Mouse (Mus musculus) megakaryocyte, adult 5-6 weeks (primary cell): ENCODE results near the gene Slc41a2. TPM values are rescaled to one million over a fixed set of nuclear protein-coding genes. Genes with fewer than 3 reads are reported as not detected.
"Not testable (repeated sequence)": the region's sequence is repeated elsewhere in the genome, so short reads cannot be mapped to it uniquely, and the experiment has no call there.

Experiments
- ATAC-seq: 2 replicates; pipeline ENCODE4 v1.8.0; 2016; ENCODE audit warnings: mild to moderate bottlenecking, inconsistent platforms; ENCODE audit not compliant: poor library complexity, severe bottlenecking
- total RNA-seq, 2 experiments: library from RNA; stranded (forward) in 1 of 2; stranded (reverse) in 1 of 2; fragments of 153-499, 151-499 nt in 1 of 2; fragments of 221-1000, 200-1000 nt in 1 of 2; gene quantifications; 2 replicates each; pipeline versions ENCODE4 v1.2.3 to v1.2.4; 2015 to 2017

Gene Slc41a2
- 0.52 and 0.76 TPM in 2 replicates for total RNA-seq (2015)
- 0.73 and 1.0 TPM in 2 replicates for total RNA-seq (2017)

DNA sequence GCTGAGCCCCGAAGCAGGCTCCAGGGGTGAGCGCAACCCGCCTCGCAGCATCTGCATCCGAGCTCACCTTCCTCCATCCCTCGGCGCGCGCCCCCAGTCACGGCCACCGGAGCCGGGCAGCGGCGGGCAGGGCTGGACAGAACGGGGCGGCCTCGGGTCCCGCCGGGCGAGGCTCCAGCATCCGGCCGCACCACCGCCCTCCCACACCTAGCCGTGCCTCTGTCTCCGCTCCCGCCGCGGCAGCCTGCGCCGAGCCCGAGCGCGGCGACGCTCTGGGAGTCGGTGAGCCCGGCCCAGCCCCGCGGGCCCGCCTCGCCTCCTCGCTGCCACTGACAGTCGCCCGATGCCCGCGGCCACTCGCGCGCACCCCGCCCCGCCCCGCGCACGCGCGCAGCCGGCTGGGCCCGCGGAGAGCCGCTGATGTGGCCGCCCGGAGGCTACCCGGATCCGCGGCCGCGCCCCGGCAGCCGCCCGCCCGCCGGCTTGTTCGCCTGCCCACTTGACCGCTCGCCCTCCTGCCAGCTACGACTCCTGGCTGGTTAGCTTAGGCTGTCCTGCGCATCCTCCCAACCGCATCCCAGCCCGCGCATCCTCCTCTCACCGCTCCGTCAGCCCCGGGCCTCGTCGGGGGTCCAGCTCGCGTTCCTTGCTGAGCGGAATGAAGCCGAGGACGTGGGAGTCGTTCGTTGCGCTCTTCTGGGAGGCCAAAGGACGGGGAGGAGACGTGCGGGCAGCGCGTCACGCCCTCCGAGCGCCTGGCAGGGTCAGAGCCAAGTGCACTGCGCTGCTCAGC is at the start of gene Slc41a2:
Gene Slc41a2, minus strand, starts transcription at position 724 of the 793 bp plus-strand sequence.
- peak; percentile 83 for ATAC-seq

DNA sequence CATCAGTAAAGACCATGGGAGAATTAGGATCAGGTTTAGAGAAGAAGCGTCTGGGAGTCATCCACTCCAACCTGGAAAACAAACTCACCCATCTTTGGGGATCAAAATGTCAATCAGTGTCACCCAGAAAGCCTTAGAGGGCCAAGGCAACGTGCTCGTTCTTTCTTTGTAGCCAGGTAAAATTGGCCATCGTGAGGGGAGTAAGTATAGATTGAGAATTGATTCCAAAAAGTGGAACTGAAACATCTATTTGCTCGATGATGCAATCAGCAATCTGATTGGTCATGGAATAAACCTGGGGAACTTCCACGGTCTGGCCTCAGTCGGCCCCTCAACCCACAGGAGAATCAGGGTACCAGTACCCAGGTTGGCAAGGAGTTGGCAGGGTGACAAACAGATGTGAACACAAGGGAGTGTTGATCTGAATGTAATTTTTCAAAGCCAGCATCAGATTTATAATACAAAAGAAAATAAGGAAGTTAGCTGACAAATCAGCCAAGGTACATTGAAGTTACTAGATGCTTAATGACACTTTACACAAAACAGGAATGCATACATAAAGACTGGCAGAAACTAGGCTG is 47.7 kb upstream of the Slc41a2 start:
- ATAC-seq, result no peak

DNA sequence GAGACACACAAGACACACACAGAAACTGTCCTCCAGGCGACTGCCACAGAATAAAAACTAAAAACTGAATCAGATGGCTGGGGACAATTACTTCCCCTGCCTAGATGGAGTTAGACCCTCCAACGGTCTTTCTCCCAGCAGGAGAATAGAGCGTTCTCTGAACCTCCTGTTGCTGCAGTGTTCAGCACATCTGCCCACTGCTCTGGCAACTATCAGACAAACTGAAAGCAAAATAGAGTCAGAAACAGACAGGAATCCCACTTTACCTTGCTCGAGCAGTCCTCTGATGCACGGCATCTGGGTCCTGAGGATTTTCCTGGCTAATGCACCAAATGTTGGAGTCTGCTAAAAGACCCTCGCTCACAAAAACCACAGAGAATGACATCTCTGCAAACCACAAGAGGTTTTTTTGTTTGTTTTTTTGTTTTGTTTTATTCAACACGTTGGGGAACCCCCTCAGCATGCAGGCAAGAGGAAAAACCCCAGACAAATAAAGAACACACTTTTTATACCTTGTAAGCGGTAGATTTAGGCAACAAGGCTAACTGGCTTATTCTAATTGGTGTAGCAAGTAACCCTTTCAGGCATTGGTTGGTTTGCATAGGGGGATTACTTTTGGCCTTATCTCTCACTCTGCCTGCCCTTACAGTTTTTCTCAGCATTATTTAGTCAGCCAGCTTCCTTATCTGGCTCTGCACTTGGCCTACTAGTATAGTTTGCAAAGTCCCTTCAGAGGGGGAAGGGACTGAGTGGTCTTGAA is 47.0 kb upstream of the Slc41a2 start:
- no peak for ATAC-seq

DNA sequence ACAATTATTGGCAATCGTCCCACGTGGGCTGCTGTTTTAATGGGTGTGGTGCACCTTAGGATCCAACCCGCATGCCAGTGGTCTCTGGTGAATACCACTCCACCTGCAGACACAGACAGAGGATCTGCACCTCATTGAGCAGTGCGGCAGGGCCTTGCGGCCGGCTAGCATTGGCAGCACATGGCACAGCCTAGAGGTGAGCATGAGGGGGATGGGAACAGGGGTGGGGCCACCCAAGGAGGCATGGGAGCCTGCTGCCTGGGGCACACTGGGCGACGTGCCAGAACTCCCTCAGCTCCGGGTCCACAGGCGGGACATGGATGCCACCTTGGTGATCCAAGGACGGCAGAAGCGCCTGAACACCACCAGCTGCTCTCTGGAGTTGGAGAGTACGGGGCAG is 46.2 kb upstream of the Slc41a2 start:
- ATAC-seq, result no peak

DNA sequence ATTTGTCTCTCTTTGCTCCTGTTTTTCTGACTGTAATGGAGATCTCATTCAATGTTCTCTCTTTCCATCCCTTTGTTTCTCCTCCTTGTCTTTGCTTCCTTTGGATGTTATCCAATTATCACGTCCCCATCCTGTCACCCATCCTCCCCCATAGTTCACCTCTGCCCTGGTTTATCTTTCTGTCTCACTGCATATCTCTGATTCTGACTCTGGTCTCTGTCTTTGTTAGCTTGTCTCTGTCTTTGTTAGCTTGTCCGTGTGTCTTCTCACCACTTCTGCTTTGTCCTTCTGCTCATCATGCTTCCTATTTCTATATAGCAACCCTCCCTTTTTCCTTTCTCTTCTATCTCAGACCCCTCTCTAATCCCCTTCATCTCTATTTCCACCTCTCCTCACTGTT is 45.3 kb upstream of the Slc41a2 start:
- ATAC-seq, result no peak

DNA sequence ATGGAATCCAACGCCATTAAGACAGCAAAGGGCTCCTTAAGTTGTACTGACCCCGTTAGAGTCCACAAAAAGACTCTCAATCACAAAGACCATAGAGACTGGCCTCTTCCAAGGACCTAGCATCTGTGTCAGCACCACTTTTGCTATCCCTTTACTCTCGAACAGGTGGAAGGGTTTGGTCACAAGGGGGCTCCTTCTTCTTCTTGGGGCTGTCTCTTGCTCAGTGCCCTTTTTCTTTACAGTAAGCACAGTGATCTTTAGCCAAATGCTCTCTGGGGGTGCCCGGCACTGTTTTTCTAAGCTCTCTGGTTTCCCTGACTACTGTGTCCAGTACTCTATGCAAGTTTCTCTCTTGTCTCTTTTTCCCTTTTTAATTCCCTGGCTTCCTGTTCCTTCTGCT is 44.8 kb upstream of the Slc41a2 start:
- ATAC-seq, result no peak

DNA sequence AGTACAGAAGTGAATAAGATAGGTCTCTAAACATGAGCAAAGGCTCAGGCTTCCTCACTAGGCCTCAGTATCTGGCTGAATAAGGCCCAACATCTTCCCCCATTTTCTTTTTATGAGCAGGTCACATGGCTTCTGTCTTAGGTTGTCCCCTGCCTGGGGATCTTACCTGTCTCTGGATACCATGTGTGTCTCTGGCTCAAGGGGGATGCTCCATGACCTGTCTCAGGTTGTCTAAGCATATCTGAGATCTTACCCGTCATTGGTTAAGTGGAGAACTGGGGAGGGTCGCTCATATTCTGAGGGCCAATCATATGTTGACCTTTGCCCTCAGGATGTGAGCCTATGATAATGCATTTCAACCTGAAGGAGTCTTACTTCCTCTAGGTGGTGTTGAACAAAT is 42.8 kb upstream of the Slc41a2 start:
- no peak for ATAC-seq

DNA sequence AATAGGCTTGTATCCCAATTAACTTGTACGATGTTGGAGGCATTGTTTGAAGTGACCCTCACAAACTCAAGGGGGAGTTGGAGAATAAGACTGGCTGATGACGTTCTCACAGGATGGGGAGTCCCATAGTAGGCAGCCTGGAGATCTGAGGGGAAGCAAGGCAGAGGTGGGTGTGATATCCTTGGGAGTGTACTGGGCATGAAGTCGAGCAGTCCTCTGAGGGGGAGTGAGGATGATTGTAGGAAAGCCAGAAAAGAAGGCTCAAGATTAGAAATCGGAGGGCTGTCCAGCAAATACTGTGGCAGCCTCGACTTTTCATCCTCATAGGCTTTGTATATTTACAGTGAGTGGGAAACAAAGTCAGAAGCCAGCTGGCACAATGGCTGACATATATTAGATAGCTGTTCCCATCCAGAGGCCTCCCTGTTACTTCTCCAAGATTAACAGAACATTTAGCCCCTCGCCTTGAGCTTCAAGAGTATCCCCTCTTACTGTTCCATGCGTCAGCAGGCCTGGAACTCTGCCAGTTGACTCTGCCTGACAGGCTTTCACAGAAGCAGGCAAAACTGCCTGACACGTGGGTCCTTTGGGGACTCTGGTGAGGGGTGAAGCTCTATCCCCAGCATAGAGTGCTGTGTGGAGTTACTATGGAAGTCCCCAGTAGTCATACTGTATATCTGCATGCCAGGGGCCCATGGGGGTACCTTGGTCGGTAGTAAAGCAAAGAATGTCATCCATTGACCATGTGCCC is 40.6 kb upstream of the Slc41a2 start:
- ATAC-seq, result no peak

DNA sequence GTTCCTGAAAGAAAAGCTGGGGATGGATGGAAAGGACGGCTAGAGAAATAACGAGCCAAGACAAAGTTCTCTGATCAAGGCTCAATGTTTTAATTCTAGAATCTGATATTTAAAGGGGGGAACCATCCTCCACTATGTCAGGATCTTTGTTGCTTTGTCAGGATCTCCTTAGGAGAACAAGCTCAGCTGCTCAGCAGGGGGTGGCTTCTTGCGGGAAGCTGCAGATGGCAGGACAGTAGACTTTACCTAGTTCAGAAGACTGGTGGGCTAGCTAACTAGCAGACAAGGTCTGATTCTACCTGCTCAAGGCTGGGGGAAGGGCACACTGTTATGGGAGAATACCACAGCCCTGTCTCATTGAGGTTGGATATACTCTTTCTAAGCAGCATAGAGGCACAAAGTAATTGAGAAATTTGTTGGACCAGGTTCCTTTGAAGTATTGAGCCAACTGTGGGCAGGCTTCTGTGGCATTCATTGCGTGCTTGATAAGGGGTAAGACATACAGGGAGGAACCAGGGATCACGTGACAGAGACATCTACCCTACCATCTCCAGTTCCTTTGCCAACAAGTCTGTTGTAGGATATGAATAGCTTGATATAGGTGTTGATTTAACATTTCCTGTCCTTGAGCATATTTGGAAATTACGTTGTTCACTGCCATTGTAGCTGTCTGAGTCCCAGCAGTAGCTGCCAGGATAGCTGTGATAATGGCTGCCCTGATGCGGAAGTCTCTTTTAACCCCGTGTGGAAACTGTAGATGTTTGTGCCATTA is 39.4 kb upstream of the Slc41a2 start:
- ATAC-seq, result peak; percentile 51

DNA sequence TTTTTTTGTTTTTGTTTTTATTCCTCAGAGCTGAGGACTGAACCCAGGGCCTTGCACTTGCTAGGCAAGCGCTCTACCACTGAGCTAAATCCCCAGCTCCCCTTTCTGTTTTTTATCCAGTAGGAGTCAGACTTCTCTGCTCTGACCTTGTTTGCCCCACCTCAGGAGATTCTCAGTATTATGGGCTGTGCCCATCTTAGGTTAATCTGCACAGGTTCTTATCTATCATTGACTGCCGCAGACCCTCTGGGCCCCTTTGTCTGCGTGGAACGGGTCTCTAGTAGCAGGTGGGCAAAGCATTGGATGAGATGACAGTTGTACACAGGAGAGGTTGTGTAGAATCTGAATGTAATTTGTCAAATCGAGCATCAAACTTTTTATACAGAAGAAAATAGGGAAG is 37.8 kb upstream of the Slc41a2 start:
- not testable (repeated sequence) for ATAC-seq

DNA sequence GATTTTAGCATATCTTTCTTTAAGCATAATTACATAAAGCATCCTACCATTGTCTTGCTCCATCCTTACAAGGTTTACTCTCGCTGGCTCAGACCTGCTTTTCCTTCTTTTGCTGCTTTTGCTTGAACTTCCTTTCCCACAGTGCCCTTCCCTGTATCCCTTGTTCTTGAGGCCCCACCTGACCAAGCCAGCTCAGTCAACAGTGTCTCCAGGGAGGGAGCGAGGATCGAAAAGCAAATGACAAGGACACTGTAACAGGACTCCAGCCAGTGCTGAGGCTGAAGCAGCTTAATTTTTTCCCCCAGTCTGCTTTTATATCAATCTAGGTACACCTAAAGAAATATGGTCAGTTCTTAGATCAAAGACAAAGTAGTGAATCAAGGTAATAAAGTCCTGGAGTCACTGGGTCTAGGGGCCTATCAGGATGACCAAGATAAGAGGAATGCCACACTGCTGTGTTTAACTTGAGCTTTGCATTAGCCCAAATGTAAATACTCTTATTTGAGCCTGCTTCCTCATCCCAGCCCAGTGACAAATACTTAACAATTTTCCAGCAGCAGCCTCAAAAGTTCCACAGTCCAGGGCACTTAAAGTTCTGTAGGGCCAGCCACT is 36.5 kb upstream of the Slc41a2 start:
- no peak for ATAC-seq

DNA sequence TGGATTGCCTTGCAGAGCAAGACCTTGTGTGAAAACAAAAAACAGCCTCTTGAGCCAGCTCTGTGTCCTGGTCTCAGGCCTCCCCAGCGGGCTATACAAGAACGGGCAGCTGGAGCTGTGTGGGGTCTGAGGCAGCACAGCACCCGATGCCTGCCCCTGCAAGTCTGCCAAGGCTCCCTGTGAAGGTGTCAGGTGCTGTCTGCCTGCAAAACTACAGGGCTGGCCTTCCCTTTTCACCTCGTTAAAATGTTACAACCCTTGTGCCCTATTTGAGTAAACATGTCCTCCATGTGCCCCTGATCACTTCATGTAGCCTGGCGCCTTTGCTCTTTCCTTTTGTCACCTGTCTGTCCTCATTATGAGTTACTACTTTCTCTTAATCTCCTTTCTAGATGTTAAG is 31.2 kb upstream of the Slc41a2 start:
- ATAC-seq, result no peak

DNA sequence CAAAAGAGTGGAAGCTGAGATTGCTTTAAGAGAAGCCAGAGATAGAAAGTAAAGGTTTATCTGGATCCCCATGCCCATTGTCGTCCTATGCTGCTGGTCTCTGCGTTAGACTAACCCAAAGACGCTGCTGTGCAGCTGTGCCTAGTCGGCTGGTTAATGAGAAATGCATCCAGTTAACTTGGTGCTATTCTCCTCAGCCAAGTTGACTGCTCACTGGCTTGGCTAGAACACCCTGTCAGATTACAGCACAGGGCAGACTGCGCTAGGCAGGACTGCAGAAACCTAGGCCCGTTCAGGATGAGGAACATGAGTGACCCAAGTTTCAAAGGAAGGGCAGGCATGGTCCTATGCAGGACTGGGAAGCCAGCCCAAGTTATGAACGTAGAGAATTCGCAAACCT is 25.8 kb upstream of the Slc41a2 start:
- no peak for ATAC-seq

DNA sequence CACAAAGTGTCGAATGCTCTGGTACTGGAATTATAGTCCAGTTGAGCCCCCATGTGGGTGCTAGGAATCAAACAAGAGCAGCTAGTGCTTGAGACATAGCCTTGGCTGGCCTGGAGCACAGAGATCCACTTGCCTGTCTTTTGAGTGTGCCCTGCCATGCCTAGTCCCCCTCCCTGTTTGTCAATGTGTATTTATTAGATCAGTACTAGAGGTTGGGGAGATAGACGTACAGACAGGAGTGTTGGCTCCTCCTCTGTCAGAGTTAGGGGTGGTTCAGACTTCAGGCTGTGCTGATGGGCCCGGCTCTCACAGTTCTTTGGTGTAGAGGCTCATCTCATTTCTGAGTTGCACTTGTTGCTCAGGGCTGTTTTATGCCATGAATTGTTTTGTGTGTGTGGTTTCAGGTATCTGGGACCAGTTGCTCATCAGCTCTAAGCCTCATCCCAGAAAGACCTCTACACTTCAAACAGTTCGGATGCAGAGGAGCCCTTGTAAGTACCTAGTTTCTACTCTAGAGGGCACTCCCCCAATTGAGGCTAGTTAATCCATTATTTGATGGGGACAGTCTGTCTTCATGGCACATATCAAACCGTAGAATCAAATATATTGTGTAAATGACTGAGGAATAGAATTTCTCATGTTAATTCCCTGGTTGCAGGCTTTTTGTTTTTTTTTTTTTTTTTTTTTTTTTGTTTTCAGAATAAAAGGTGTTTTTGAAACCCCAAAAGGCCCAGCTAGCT is 24.1 kb upstream of the Slc41a2 start:
- peak; percentile 36; the same call in 1 of the 2 replicates for ATAC-seq

DNA sequence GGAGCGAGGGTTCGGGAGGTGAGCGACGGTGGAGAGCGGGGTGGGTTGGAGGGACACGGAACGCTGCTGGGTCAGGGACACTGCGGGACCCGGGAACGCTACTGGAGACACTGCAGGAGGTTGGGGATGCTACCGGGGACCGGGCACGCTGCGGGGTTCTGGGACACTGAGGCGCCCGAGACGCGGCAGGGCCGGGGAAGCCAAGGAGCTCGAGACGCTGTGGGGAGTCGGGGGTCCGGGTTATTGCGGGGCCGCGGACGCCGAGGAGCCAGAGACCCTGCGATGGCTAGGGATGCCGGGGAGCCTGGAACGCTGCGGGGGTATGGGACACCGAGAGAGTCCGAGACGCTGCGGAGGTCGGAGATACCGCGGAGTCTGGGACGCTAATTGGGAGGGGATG is 22.7 kb upstream of the Slc41a2 start:
- no peak for ATAC-seq

DNA sequence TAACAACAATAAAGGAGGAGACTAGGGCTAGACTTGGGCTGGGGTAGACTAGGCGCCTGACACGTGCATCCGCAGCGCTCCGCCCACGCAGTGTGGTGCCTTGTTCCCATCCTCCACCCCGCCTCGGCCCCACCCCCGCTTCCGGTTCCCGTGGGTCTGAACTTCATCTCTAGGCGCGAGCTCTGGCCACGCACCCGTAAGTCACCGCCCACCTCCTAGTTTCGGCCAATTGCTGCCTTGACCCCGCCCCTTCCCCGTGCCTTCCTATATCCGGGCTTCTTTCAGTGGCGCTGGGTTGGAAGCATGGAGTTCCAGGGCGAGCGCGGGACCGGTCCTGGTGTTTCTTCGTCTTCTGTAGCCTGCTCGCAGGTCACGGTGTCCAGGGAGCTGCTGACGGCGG is 22.3 kb upstream of the Slc41a2 start, which contains the start of gene D10Wsu102e:
Gene D10Wsu102e, plus strand, starts transcription at position 266 of the 400 bp plus-strand sequence.
- ATAC-seq, result peak; percentile 98

DNA sequence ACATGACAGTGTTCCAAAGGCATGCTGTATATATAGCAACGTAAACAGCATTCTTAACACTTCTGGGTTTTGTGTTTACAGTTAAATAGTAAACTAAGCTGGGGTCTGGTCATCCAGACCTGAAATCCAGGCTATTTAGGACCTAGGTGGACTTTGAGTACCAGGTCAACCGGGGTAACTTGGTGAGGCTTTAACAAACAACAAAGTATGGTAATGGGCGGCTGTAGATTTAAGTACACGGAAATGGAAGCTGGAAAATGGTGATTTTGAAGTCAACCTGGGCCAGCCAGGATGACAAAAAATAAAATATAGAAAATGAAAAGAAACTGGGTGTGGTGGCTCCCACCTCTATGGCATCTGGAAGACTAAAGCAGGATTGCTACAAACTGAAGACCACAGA is 21.8 kb upstream of the Slc41a2 start:
- no peak for ATAC-seq

DNA sequence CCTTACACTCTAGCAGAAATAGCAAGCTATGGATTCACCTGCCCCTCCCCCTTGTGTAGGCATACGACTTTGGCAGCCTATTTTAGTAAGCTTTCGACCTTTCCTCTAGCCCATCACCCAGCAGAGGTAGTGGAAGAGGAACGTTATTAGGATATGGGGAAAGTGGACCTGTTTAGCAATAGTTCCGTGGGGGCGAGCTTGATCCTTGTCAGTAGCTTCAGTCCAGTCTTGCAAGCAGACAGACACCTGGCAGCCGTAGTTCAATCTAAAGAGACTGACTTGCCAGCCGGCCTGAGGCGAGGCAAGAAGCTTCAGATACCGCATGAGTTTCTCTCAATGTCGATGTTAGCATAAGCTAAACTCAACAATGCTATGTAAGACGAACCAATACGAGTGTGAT is 18.7 kb upstream of the Slc41a2 start:
- no peak for ATAC-seq

DNA sequence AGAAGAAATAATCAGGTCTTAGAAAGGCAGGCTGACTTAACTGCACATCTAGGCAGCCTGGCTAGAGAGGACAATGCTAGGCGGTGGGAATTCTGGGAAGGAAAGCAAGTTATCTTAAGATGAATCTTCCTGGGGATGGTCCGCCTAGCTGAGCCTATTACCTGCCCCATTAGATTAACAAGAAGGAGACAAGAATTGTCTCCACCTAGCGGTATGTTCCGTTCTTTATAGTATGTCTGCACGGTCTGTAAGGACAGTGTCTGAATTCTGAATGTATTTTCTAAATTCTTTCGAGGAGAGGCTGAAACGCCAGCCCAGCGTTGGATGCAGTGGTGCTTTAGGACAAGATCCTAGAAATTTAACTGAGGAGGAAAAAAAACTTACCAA is 16.6 kb upstream of the Slc41a2 start:
- no peak for ATAC-seq
